Mouse (Mus musculus): Measurements from ENCODE around the gene Fam234a. TPM values are rescaled to one million over a fixed set of nuclear protein-coding genes. Genes with fewer than 3 reads are reported as not detected.

The Fam234a gene
- total and polyA plus RNA-seq, 3 experiments = 0.10 TPM; not detected in 2

DNA sequence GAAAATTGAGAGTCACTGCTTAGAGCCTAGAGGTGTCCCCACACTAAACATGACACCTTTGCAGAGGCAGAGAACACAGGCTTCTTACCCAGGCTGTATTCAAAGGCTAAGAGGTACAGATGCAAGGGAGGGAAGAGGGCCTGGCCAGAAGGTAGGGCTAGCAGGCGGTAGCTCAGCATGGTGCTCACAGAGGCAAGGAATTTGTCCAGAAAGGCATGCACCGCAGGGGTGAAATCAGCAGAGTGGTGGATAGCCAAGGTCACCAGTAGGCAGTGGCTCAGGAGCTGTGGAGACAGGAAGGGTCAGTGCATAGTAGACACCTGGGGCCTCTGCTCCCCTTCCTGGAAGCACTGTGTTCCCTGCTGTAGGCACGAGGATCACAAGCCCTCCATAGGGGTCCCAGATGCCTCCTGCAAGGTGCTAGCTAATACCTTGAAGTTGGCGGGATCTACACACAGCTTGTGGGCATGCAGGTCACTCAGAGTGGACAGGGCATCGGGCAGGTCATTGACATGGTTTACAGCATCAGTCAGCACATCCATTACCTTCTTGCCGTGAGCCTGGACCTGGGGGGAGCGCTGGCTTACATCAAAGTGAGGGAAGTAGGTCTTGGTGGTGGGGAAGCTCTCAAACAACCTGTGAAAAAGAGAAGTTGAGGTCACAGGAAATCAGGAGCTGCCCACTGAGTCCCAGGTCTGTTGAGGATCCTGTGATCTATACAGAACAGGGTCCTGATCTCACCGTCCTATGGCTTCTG, 42.3 kb upstream of the Fam234a start:
- Histone ChIP-seq H3K36me3 (ENCODE audit: control insufficient read depth in 1 of 2, insufficient read depth in 2 of 2, low read length in 2 of 2) (peaks cover 18 to 24% of the 10 kb centered on the region in 2 experiments), H3K4me3 (ENCODE audit: control insufficient read depth in 1 of 2, insufficient read depth in 1 of 2, low read depth in 2 of 2, low read length in 2 of 2) (no peak overlapping the region), H3K27me3 (ENCODE audit: control insufficient read depth in 1 of 2, insufficient read depth in 2 of 2, low read length in 2 of 2) (no peaks in the 10 kb centered on the region), H3K79me2 (ENCODE audit: control insufficient read depth, insufficient read depth, low read length, poor library complexity) (no peaks in the 10 kb centered on the region), H3K9ac (ENCODE audit: control insufficient read depth, low read depth, low read length, poor library complexity, severe bottlenecking) (no peak overlapping the region), H3K4me1 (ENCODE audit: control insufficient read depth in 1 of 2, insufficient read depth in 2 of 2, low read length in 2 of 2) (peaks cover 13 to 29% of the 10 kb centered on the region in 2 experiments), H3K27ac (ENCODE audit: control insufficient read depth, low read depth, low read length) (no peak overlapping the region), H3K9me3 (replicated peaks; ENCODE audit: insufficient read depth, low read length) (no peaks in the 10 kb centered on the region)
- peak; percentile 55 for DNase-seq (ENCODE audit: low read depth, low spot score)
- 0 out of 2 replicates have a peak, but pooled peaks have one; percentile 1 for TF ChIP-seq SMC3 (IDR thresholded peaks at IDR 0.05; ENCODE audit: low read depth, low read length)
- TF ChIP-seq CHD2 (IDR thresholded peaks at IDR 0.05; ENCODE audit: low read length) = peak; percentile 9; the same call in 1 of the 2 replicates
- peak; percentile 86 for TF ChIP-seq POLR2AphosphoS2 (IDR thresholded peaks at IDR 0.05; ENCODE audit: low read length)
- TF ChIP-seq ELF1 (IDR thresholded peaks at IDR 0.05; ENCODE audit: low read depth, low read length) = no peak
- TF ChIP-seq ZMIZ1 (IDR thresholded peaks at IDR 0.05; ENCODE audit: low read depth, low read length) = no peak
- peak in 1 of 2 experiments; percentile 3; a peak in 2 of 4 replicates for TF ChIP-seq POLR2A (IDR thresholded peaks at IDR 0.05; ENCODE audit: control insufficient read depth in 1 of 2, insufficient read depth in 1 of 2, low read depth in 1 of 2, low read length in 2 of 2, poor library complexity in 1 of 2)

DNA sequence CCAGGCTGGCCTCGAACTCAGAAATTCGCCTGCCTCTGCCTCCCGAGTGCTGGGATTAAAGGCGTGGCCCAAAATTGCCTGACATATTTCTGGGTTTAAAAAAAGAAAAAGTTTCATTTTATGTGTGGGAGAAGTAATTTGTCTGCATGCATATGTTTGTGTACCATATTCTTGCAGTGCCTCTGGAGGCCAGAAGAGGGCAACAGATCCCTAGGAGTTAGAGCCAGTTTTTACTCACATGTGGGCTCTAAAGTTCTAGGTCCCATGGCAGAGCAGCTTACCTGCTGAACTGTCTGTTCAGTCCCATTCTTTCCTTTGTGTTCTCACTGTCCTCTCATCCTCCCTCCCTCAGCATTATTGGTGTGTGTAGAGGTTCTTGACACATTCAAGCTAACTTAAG, 32.7 kb upstream of the Fam234a start:
- H3K9me3 ChIP-seq (replicated peaks; ENCODE audit: insufficient read depth, low read length) = no peaks in the 10 kb centered on the region
- no peak overlapping the region for H3K4me3 ChIP-seq (ENCODE audit: control insufficient read depth in 1 of 2, insufficient read depth in 1 of 2, low read depth in 2 of 2, low read length in 2 of 2)
- TF ChIP-seq RAD21 (IDR thresholded peaks at IDR 0.05; ENCODE audit: low read depth, low read length) (peak; percentile 67), CTCF (IDR thresholded peaks at IDR 0.05 in 2 of 3, conservative IDR thresholded peaks at IDR 0.05 in 1 of 3; ENCODE audit: control insufficient read depth in 1 of 3, insufficient read depth in 1 of 3, low read depth in 2 of 3, low read length in 3 of 3, poor library complexity in 1 of 3, severe bottlenecking in 1 of 3) (peak; percentile 46 to 82 (median 73)), EP300 (IDR thresholded peaks at IDR 0.05; ENCODE audit: low read depth in 1 of 2, low read length in 2 of 2) (no peak), ZC3H11A (IDR thresholded peaks at IDR 0.05; ENCODE audit: low read depth, low read length) (peak; percentile 65), MYC (IDR thresholded peaks at IDR 0.05; ENCODE audit: low read depth, low read length) (peak; percentile 44; the same call in 1 of the 2 replicates), ZNF384 (IDR thresholded peaks at IDR 0.05; ENCODE audit: low read depth, low read length) (peak; percentile 59), SMC3 (IDR thresholded peaks at IDR 0.05; ENCODE audit: low read depth, low read length) (peak; percentile 53), GABPA (IDR thresholded peaks at IDR 0.05; ENCODE audit: low read depth, low read length) (no peak)
- H3K79me2 ChIP-seq (ENCODE audit: control insufficient read depth, insufficient read depth, low read length, poor library complexity) = no peaks in the 10 kb centered on the region; the same call in 1 of the 2 replicates
- DNase-seq (ENCODE audit: low read depth, low spot score) = peak; percentile 73
- peaks cover 13 to 38% of the 10 kb centered on the region in 2 experiments for H3K36me3 ChIP-seq (ENCODE audit: control insufficient read depth in 1 of 2, insufficient read depth in 2 of 2, low read length in 2 of 2)
- no peaks in the 10 kb centered on the region for H3K27me3 ChIP-seq (ENCODE audit: control insufficient read depth in 1 of 2, insufficient read depth in 2 of 2, low read length in 2 of 2)
- no peak overlapping the region; the same call in 1 of the 2 replicates for H3K27ac ChIP-seq (ENCODE audit: control insufficient read depth, low read depth, low read length)
- H3K9ac ChIP-seq (ENCODE audit: control insufficient read depth, low read depth, low read length, poor library complexity, severe bottlenecking) = no peak overlapping the region
- peaks cover 4 to 6% of the 10 kb centered on the region in 2 experiments; a peak in 1 of 4 replicates for H3K4me1 ChIP-seq (ENCODE audit: control insufficient read depth in 1 of 2, insufficient read depth in 2 of 2, low read length in 2 of 2)

DNA sequence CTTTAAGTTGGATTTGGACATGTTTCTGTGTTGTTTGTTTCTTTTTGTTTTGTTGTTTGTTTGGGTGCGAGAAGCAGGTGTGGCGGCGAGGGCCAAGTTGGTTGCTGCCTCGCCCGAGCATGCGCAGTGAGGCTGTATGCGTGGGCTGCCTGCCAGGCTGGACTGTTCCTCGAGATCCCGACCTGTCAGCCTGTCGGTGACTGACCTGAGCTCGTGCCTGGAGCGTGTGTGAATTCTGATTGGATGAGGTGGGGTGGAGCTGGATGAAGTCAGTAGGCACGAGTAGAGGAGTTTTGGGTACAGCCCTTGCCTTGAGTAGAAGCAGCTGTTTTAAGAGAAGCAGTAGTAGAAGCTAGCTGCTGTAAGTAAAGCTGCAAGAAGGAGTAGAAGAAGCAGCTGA, 31.9 kb upstream of the Fam234a start:
- Histone ChIP-seq H3K9ac (ENCODE audit: control insufficient read depth, low read depth, low read length, poor library complexity, severe bottlenecking) (no peak overlapping the region), H3K27ac (ENCODE audit: control insufficient read depth, low read depth, low read length) (no peak overlapping the region), H3K79me2 (ENCODE audit: control insufficient read depth, insufficient read depth, low read length, poor library complexity) (no peaks in the 10 kb centered on the region; the same call in 1 of the 2 replicates), H3K36me3 (ENCODE audit: control insufficient read depth in 1 of 2, insufficient read depth in 2 of 2, low read length in 2 of 2) (peaks cover 13 to 43% of the 10 kb centered on the region in 2 experiments), H3K4me1 (ENCODE audit: control insufficient read depth in 1 of 2, insufficient read depth in 2 of 2, low read length in 2 of 2) (peaks cover 4 to 6% of the 10 kb centered on the region in 2 experiments; a peak in 1 of 4 replicates), H3K9me3 (replicated peaks; ENCODE audit: insufficient read depth, low read length) (no peaks in the 10 kb centered on the region), H3K27me3 (ENCODE audit: control insufficient read depth in 1 of 2, insufficient read depth in 2 of 2, low read length in 2 of 2) (no peaks in the 10 kb centered on the region), H3K4me3 (ENCODE audit: control insufficient read depth in 1 of 2, insufficient read depth in 1 of 2, low read depth in 2 of 2, low read length in 2 of 2) (no peak overlapping the region)
- no peak for TF ChIP-seq GABPA (IDR thresholded peaks at IDR 0.05; ENCODE audit: low read depth, low read length)
- no peak for TF ChIP-seq E2F4 (IDR thresholded peaks at IDR 0.05; ENCODE audit: borderline replicate concordance, low read depth, low read length)
- no peak for TF ChIP-seq RCOR1 (IDR thresholded peaks at IDR 0.05; ENCODE audit: low read depth, low read length)
- no peak for TF ChIP-seq TCF12 (IDR thresholded peaks at IDR 0.05; ENCODE audit: low read depth, low read length)
- no peak for TF ChIP-seq RAD21 (IDR thresholded peaks at IDR 0.05; ENCODE audit: low read depth, low read length)
- no peak for TF ChIP-seq CHD2 (IDR thresholded peaks at IDR 0.05; ENCODE audit: low read length)
- no peak for DNase-seq (ENCODE audit: low read depth, low spot score)
